Mouse (Mus musculus) adrenal gland, adult (tissue): ENCODE data around the gene Dnaaf3.
A peak's percentile ranks its signal among the peaks of the same experiment; 100 is the strongest.
"Not testable (repeated sequence)": the region's sequence is repeated elsewhere in the genome, so short reads cannot be mapped to it uniquely, and the experiment has no call there.

Experiments
- DNase-seq, 2 experiments: peaks; one replicate each; pipeline ENCODE4 v3.0.0; 2022 to 2023; ENCODE audit warnings: low spot score in 1 of 2; ENCODE audit not compliant: inconsistent age in 2 of 2

The Dnaaf3 gene

DNA sequence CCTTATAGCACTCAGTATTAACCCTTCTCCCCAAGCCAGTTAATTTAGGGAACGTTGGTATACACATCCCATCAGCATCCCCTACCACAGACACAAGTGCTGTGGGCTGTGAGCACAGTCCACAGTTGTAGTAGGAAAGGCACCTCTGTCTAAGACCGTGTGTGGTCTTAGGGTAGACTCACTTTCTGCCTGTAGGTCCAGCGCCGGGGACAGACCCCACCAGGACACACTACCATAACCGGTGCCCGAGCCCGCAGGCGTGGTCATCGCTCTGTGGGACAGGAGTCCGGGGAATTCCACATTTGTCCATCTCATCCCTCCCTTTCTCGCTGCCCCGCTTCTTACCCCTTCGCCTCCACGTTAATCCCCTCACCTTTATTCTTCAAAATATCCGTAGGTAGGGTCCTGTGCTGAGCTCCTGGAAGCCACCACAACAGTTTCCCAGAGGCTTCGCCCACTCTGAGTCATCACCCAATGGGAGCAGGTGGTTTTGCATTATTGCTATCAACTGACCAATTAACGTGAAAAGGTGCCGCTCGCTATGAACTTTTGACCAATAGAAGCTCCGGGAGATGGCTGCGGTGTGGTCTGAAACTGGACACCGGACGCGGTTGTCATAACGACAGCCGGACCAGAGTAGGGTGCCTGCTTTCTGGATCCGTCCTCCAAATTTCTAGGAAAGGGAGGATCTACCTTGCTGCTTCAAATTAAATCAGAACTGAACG is at the start of gene Dnaaf3:
Gene Dnaaf3 (minus strand): TSS at position 449 of the 725 bp plus-strand sequence.
- DNase-seq, result peak; percentile 82 to 89

DNA sequence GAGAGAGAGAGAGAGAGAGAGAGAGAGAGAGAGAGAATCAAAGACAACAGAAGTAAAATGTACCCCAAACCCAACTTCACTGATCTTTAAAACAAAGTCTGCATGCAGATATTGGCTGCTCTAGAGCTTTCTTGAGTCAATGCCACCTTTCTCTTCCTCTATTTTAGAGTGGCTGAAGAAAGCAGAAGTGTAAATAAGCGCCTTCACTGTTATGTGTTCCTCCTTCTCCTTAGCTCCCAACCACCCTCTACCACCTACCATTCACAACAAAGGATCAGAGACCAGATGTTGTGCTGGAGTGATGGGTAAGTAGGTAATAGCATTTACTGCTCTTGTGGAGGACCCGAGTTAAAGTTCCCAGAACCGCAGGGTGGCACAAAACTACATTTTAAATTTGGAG is 49.2 kb upstream of the Dnaaf3 start:
- not testable (repeated sequence) for DNase-seq

DNA sequence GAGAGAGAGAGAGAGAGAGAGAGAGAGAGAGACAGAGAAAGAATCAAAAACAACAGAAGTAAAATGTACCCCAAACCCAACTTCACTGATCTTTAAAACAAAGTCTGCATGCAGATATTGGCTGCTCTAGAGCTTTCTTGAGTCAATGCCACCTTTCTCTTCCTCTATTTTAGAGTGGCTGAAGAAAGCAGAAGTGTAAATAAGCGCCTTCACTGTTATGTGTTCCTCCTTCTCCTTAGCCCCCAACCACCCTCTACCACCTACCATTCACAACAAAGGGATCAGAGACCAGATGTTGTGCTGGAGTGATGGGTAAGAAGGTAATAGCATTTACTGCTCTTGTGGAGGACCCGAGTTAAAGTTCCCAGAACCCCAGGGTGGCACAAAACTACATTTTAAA is 40.1 kb upstream of the Dnaaf3 start:
- DNase-seq, result not testable (repeated sequence)

DNA sequence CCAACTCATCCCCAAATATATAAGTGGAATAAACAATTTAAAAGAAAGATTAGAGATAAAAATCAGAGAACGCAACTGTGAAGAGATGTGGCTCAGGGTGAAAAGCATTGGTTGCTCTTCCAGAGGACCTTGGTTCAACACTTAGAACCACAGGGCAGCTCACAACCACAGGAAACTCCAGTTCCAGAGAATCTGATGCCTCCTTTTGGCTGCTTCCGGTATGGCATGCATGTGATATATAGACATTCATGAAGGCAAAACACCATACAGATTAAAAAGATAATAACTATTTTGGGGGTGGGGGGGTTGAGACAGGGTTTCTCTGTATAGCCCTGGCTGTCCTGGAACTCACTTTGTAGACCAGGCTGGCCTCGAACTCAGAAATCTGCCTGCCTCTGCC is 30.4 kb upstream of the Dnaaf3 start:
- no peak for DNase-seq

DNA sequence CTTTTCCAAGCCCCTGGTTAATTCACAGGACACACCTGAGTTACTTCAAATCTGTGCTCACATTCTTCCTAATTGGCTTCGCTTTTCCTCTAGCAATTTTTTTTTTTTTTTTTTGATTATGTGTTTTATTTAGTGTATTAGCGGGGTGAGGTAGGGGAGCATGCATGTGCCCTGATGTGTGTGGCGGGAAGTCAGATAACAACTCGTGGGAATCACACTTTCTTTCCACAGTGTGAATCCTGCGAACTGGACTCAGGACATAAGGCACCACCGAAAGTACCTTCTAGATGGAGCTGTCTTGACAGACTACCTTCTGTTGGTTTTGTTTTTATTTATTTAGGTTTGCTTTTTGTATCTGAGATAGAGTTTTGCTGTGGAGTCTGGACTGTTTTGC is 24.9 kb upstream of the Dnaaf3 start:
- DNase-seq, result no peak

DNA sequence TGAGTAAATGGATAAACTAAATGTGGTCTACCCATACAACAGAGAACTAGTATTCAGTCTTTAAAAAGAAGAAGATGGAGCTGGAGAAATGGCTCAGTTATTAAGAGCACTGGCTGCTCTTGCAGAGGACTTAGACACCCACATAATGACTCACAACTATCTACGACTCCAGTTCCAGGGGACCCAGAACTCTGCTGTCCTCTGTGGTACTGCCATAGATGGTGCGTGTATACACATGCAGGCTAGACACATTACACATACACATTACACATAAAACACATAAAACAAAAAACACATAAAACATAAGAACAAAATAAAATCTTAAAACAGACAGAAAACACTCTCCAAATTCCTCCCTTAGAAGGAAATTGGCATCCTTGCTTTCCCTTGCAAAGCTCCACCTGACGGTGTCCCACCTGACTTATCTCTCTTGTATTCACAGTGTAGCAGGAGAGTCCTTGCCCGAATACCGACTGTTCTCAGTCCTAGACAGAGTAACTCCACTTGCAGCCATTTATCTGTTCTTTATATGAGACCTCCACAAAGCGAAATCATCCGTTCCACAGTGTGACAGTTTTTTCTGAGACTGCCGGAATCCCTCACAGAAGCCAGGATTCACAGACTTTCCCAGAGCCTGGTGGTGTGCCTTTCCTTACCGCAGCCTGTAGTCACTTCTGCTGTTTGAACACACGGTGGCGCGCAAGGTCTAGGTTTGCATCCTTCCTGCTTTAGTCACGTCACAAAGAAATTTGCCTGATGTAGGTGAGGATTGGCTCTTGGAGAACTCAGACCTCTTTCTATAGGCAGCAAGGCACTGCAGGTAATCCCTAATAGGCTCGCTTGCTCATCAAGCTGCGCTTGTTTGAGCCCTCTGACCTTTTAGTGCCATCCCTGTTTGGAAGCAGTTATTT is 24.3 kb upstream of the Dnaaf3 start:
- peak; percentile 66 to 90 for DNase-seq

DNA sequence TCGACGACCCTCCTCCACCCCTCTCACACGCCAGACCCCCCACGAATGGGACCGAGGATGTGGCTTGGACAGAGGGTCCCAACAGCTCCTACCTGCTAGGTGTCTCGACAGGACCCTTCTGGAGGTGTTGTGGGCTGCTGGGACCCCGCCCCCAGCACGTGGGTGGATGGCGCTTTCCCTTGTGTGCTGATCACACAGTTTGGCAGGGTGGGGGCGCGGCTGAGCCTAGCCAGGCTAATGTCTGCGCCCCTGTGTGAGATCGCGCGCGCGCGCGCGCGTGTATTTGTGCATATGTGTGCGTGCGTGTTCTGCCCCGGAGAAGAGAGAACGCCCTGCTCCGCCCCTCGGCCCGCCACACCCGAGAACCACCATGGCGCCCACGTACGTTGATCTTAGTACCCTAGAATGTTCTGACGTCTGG is 15.0 kb upstream of the Dnaaf3 start, which contains the start of gene Syt5:
Gene Syt5 (minus strand): TSS at position 321 of the 421 bp plus-strand sequence.
- no peak for DNase-seq

DNA sequence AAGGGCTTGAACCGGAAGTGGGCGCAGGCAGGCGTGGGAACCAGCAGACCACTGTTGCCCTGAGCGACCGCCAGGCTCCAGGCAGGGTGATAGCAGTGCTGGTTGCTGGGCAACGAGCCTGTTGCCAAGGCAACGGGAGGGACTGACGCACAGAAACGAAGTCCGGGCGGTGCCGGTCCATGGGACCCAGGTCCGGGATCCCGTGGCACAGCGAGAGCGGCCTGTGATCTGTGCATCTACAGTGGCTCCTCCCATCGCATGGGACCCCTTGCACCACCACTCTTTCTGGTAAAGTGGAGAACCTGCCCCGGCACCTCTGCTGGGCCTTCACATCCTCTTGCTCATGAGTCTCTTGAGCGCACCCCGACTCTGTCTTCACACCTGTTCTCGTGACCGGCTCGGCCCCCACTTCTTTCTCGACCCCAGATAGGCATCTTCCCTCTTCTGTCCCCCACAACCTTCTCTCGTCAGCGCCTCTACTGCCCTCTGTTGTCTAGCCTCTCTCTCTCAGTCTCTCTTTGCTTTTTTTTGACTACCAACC is 14.4 kb upstream of the Dnaaf3 start:
- peak; percentile 76 to 82 for DNase-seq

DNA sequence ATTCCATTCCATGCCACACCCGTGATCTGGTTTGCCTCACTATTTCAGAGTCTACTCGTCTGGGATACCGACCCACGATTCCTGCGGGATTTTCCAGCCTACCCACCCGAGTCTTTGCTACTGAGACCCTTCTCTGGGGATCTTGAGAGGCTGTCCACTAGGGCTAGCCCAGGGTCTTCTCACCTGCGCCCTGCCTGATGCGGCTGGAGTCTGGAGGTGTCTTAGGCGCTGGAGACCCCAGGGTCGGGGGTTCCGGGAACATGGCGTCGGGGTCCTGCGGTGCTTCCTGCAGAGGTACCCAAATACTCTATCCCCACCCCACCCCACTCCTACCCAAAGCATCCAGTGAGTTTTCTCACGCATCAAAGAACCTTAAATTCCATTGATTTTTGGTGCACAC is 13.8 kb upstream of the Dnaaf3 start:
- no peak for DNase-seq

DNA sequence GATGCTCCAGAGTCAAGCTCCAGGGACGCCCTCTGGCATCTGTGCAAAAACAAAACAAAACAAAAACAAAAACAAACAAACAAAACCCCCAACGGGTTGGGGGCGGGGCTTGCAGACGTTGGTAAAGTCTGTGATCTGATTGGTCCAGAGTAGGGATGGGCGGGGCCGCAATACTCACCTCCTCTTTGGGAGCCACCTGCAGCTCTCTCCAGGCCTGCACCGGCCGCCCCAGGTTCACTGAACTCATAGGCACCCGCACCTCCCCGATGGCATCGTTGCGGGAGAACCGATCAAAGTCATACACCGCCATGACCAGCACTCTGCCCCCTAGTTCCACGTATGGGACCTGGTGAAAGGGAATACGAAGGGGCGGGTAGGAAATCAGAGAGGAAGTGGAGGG is 9.8 kb upstream of the Dnaaf3 start:
- no peak for DNase-seq

DNA sequence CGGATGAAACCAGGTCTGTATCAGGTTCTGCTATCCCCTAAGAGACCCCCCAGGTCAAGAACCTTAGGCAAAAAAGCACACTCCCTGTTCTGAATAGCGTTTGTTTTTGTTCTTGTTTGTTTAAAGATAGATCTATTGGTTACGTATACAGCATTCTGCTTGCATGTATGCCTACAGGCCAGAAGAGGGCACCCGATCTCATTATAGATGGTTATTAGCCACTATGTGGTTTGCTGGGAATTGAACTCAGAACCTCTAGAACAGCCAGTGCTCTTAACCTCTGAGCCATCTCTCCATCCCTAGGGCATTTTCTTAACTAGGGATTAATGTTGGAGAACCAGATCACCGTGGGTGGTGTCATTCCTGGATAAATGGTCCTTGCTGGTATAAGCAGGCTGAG is 9.1 kb upstream of the Dnaaf3 start:
- no peak for DNase-seq

DNA sequence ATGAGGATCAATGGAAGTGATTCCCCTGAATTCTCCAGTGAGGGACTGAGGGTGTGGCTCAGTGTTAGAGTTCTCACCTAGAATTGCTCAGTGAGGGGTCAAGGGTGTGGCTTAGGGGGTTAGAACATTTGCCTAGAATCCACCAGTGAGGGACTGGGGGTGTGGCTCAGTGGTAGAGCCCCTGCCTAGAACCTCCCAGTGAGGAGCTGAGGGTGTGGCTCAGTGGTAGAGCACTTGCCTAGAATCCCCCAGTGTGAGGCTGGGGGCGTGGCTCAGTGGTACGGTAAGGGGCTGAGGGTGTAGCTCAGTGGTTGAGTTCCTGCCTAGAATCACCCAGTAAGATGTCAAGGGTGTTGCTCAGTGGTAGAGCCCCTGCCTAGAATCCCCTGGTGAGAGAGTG is 6.8 kb upstream of the Dnaaf3 start:
- no peak for DNase-seq

DNA sequence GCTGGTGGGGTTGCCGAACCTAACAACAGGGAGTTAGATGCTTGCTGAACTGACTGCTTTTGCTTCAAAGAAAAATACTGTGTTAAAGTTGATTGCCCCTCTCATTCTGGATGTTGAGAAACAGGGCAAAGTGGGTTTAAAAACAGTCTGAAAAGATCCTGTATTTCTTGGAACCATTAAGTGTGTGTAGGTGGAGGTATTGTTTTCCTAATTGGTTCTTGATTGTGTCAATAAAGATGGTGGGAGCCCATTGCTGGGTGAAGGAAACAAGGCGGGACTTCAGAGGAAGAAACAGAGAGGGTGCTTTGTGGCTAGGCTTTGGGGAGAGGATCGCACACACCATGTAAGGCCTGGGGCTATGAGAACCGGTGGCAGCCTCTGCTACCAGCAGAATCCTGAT is 4.9 kb upstream of the Dnaaf3 start:
- DNase-seq, result no peak

DNA sequence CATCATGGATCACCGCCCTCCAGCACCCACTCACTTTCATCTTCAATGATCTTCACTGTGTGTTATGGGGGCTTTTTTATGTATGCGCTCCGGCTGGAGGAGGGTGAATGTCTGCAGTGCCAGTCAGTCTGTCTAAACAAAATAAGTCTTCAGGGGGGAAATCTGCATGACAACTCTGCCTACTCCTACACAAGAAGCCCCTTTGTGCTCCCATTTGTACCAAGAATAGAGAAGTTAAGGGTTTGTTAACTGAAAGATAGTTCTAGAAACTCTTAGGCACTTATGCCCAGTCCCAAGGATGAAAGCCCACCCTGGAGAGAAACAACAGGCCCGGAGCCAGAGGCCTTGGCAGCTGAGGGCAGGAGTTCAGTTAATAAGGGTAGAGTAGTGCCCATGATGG is 4.1 kb upstream of the Dnaaf3 start:
- no peak for DNase-seq

DNA sequence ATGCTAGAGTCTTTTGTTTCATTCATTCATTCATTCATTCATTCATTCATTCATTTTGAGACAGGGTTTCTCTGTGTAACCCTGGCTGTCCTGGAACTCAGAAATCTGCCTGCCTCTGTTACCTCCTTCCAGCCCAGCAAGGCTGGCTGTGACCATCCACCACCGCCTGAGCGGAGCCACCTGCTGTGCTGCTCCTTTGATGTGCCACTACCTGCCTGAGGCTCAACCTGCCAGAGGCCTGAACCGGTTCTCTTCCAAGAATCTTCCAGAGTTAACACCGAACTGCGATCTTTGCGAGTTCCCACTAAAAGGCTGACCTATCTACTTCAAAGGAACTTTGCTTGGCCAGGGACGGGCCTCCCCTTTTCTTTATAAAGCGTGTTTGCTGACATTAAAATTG is 2.1 kb downstream of the Dnaaf3 start:
- DNase-seq, result not testable (repeated sequence)

DNA sequence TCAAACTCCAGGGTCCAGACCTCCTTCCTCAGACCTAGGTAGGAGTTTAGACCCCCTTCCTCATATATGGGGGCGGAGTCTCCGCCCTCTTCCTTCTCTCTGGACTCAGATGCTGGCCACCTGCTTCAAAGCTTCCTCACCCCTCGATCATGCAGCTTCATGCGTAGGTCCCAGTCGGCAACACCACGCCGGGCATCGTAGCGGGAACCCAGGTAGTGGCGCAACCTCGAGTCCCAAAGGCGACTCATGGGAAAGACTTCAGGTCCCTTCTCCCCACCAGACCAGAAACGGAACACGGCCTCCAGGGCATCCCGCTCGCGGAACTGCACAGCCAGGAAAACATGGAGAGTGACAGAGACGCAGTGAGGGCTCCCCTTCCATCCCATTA is 5.0 kb downstream of the Dnaaf3 start:
- no peak for DNase-seq

DNA sequence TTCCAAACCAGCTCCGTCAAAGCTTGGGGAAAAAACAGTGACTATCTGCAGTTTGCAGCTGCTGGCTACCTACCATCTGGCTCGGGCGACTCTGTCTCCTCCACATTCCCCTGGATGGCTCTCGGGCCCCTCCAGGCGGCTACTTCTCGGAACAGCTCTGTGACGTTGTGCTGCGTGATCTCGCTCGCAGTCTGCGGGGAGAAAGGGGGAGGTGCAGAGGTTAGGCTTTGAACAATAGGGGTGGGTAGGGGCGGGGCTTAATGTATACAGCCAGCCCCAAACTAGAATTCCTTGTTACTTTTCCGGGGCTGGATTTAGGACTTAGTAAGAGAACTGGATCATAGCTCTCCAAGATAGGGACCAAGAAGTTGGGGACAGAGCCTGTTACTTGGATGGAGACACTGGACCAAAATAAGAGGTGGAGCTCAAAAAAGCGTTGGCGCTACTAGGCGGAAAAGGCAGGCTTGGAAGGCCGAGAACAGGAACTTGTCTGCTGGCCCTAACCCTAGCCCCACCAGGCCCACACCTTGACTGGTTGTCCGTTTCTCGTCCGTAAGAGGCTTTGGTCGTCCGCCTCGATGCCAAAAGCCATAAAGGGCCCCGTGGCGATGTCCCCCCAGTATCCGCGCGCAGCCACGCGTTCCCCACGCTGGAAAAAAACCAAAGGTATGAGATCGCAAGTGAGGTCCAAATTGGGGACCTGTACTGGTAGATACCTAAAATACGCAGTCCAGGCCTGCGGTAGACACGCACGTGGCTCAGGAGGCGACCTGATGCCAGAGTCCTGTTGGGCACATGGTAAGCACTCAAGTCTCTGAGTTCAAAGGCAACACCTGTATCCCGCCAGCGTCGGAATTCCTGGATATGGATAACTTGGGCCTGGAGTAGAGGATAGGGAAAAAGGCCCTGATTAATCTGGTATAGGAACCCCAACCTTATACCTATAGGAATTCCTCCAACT is 5.6 kb downstream of the Dnaaf3 start:
- peak; percentile 57 to 79 for DNase-seq

DNA sequence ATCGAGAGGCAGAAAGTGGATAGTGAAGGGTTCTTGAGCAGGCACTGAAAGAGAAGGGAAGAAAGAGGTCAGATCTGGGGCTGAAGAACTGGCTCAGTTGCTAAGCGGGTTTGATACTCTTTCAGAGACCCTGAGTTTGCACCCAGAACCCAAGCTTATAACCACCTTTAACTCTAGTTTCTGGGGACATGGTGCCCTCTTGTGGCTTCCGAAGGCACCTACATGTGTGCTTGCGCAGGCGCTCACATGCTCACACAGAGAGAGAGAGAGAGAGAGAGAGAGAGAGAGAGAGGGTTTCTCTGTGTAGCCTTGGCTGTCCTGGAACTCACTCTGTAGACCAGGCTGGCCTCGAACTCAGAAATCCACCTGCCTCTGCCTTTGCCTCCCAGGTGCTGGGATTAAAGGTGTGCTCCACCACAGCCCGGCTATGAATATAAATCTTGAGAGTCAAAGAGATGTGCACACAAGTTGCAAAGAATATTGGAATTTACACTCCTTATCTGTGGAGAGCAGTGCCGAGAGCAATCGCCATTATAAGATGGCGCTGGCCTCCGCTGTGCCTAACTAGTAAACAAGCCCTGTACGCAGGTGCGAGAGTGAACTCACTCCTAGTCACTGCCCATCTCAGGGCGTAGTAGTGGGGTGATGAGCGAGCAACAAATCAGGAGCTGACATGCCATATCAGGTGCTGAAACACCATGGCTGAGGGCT is 7.9 kb downstream of the Dnaaf3 start, which contains the start of gene Tnni3:
Gene Tnni3 (minus strand): TSS at position 18 of the 711 bp plus-strand sequence.
- DNase-seq, result peak in 1 of 2 experiments; percentile 64

DNA sequence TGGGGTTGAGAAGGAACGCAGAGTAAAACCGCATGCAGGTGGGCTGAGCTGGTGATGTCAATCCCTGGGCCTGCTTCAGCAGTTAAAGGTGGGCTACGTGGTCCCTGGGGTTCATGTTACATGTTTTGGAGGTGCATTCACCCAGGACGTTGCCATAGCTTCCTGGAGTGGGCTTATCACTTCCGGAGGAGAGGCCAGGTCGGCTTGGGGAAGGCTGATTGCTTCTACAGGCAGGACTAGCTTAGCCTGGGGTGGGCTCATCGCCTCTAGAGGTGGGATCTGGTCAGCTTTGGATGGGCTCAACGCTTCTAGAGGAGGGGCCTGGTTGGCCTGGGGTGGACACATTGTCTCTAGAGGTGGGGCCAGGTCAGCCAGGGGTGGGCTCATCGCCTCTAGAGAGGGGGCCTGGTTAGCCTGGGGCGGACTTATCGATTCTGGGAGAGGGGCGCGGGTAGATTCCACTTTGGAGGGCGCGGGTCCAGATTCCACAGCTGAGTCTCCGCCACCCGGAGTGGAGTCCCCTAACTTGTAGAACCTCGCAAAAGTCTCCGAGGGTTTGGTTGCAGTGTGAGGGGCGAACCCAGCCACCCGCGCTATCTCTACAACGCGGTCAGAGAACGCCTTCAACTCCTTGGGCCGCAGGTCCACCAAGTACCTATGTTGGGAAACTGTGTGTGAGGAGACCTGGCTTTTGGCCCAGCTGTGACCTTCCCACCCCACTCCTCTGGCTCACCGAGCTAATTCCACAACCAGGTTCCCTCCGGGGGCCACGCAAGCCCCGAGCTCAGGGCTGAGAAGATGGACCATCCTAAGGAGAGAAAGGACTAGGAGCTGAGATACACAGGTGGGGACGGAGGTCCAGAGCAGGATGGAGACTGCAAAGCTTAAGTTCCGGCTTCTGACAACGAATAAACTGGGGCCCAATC is 8.8 kb downstream of the Dnaaf3 start:
- no peak for DNase-seq
